Mouse (Mus musculus) brain, adult 2 months (tissue): Measurements from ENCODE around the gene Ubp1.
A peak's percentile ranks its signal among the peaks of the same experiment; 100 is the strongest.
"Not testable (repeated sequence)": the region's sequence is repeated elsewhere in the genome, so short reads cannot be mapped to it uniquely, and the experiment has no call there.

Experiments used
- DNase-seq: peaks from one replicate; pipeline ENCODE4 v3.0.0; 2011; ENCODE audit warnings: low read depth, low spot score

The Ubp1 gene

GRCm38 (mm10) chr9:113930534-113931374 is at the start of gene Ubp1:
TSS of gene Ubp1 (plus strand) at chr9:113930934.
- peak; percentile 100 for DNase-seq

DNA sequence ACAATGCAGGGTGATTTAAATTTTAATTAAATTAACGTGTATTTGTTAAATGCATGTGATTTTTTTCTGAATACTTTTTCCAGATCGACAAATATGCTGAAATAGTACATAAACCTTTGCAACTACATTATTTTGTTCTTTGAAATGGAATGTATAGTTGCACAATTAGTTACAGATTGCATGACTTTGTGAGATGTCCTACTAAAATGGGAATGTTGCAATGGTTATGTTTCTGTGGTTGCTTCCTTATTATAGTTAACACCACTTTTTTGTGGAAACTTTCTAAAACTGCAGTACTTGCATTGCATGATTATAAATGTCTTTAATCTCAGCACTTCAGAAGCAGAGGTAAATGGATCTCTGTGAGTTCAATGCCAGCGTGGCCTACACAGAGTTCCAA is 35.8 kb upstream of the Ubp1 start:
- DNase-seq = no peak

- DNase-seq = peak; percentile 27
These were observed 27.6 kb upstream of the Ubp1 start for GRCm38 (mm10) chr9:113903136-113903535.

- DNase-seq = not testable (repeated sequence)
These were observed 26.4 kb upstream of the Ubp1 start for GRCm38 (mm10) chr9:113904315-113904714.

DNA sequence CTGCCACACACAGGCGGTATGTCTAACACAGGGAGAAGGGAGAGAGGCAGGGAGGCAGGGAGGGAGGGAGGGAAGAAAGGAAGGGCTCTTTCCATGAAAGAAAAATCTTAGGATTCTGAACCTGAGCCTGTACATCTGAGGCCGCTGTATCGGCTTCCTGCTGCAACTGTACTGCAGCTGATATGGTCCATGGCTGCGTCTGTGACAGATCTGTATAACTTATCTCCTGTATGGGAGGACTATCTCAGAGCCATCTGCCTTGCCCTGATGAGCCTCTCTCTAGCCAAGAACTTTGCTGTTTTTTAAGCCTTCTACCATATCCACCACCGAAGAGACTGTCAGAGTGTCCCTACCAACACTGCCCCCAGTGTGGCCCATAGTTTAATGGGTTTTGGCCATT is 14.9 kb upstream of the Ubp1 start:
- DNase-seq = no peak

DNA sequence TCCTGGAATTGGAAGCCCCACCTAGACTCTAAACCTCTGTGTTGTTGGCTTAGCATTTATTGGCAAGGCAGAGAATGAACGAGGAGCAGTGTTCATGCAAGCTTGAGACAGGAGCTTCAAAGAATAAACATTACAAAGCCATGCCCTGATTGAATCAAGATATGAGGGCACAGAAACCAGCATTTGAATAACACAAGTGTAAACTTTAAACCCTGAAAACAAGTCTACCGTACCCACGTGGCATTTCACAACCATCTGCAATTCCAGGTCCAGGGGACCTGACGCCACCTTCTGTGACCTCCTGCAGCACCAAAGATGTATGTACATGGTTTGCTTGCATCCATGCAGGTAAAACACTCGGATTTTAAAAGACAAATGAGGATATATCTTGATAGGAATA is 8.1 kb upstream of the Ubp1 start:
- no peak for DNase-seq

GRCm38 (mm10) chr9:113924883-113925282 is 5.9 kb upstream of the Ubp1 start:
- DNase-seq = no peak

- no peak for DNase-seq
These were observed 2.1 kb upstream of the Ubp1 start for GRCm38 (mm10) chr9:113928591-113928990.

- DNase-seq = no peak
These were observed 1.1 kb upstream of the Ubp1 start for GRCm38 (mm10) chr9:113929676-113930075.

- DNase-seq = no peak
These were observed 803 bp downstream of the Ubp1 start for GRCm38 (mm10) chr9:113931375-113932099.

- no peak for DNase-seq
These were observed 1.4 kb downstream of the Ubp1 start for GRCm38 (mm10) chr9:113932100-113932470.

DNA sequence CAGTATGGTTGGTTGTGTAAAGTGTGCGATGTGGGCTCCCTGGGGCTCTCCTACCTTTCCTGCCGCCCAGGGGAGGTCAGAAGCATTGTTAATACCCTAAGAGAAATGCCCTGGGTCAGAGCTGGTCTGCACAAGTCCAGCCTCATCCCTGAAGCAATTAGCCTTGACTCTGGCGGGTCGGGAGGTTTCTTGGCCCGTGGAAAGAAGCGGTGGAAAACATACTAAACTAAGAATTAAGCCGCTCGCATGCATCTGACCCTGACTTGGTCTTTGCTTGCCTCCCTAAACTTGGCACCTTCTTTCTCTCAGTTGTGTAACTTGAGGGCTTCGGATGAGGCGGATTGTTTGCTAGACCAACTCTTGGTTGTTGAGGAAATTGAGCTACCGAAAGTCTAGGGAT is 1.8 kb downstream of the Ubp1 start:
- DNase-seq = no peak

- DNase-seq = no peak
These were observed 4.9 kb downstream of the Ubp1 start for GRCm38 (mm10) chr9:113935638-113936037.

- peak; percentile 85 for DNase-seq
These were observed 8.5 kb downstream of the Ubp1 start for GRCm38 (mm10) chr9:113939063-113939850.

DNA sequence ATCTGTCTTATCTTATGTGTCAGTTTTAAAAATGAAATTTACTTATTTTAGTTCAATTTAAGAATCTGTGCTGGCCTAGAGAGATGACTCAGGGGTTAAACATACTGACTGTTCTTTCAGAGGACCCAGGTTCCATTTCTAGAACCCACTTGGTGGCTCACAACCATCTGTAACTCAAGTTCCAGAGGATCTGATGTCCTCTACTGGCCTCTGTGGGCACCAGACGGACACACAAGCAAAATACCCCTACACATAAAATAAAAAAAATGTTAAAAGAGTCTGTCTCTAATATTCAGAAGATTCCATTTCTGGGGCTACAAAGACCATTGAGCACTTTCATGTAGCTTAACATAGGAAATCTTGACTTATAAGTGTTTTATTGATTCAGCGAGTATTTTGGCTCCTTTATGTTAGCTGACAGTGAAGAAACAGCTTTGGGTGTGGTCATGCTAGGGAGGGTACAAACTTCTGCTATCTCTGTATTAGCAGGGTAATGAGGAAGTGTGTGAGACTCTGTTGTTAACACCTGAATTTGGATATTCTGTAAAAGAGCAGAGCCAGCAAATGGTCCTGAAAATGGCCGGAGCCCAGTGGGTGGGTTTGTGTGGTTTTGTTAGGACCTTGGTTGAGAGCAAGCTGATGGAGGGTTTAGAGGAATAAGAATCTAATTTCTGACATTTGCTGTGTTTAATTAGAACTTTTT is 10.5 kb downstream of the Ubp1 start:
- DNase-seq = no peak

DNA sequence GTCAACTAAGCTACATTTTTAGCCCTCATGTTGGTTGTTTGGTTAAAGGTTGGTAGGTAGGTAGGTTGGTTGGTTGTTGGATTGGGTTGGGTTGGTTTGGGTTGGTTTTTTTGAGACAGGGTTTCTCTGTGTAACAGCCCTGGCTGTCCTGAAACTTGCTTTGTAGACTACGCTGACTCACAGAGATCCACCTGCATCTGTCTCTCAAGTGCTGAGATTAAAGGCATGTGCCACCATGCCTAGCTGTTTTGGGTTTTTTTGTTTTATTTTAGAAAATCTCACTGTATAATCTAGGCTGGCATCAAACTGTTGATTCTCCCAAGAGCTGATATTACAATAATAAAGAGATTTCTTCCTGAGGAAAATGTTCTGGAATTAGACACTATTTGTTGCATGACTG is 12.6 kb downstream of the Ubp1 start:
- DNase-seq = no peak

DNA sequence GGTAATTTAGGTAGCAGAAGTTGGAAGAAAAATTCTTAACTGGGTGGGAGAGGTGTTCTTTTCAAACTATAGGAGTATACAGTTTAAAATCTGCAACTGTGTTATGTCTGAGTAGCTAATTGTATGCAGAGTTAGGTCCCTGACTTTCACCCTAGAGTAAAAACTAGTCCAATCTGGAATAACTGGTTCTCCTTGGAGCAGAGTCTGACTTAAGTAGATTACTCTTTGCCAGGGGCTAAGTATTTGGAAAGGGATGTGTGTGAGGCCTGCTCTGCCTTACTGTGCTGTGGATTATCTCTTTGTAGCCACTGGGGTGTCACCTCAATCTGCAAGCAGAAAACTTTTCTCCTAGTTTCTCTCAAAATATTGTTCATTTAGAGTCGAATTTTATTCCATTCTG is 16.5 kb downstream of the Ubp1 start:
- no peak for DNase-seq

- DNase-seq = no peak
These were observed 27.0 kb downstream of the Ubp1 start for GRCm38 (mm10) chr9:113957777-113958176.

DNA sequence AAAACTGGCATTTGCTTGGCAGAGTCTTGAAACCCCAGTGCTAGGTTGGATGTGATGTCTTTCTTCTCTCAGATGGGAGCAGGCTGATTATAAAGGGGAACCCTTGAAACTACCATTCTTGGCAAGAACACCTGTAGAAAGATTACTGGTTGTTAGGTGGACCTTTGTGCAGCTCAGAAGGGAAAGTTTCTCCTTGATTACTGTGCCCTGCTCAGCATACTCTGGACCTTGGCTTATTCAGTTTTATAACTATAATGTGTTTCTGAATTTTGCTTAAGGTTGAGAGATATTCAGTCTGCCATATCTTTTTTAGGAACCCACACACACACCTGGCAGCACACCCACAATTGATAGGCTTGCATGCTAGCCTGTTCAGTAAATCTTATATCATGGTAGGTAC is 33.0 kb downstream of the Ubp1 start:
- peak; percentile 28 for DNase-seq

- DNase-seq = no peak
These were observed 33.7 kb downstream of the Ubp1 start for GRCm38 (mm10) chr9:113964415-113964814.

DNA sequence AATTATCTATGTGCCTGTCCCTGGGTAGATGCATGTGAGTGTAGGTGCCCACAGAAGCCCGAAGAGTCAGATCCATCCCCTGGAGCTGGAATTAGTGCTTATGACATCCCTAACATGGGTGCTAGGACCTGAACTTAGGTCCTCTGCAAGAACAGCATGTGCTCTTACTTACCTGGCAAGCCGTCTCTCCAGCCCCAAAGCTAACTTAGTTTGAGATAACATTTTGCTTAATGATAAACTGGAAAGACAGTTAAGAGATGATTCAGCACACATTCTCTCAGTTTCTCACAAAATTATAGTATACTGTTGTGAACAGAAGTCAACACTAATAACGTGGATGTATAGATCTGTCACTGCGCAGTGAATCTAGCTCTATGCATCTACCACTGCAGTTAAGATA is 36.1 kb downstream of the Ubp1 start:
- no peak for DNase-seq

DNA sequence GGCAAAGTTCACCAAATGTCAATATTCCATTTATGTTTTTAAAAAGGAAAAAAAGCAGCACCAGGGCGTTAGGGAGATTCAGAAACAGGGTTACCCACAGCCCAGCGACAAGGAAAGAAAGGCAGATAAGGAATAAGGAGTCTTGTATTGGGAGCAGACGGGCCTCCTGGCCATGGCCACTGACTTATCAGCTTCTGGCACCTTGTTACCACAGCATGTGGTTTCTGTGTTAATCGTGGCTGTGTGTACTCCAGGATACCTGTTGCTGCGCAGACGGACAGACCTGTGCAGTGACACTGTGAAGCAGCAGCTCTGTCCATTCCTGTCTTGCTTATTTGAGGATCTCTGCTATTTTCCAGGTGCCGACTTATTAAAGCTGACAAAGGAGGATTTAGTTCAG is 38.2 kb downstream of the Ubp1 start:
- DNase-seq = no peak
